Mouse (Mus musculus) gastrocnemius, adult 2 months (tissue): ENCODE measurements at regions not wholly inside any gene's neighbourhood (a gene's known extent, or its start where the extent isn't known, plus 50 kb on each side); places are given as distances from the start of the nearest gene placed in this dataset.

Source experiments
- DNase-seq: peaks from one replicate; pipeline ENCODE4 v3.0.0; 2022
- H3K27ac ChIP-seq: fragments of 200-600 bp; 2 replicates; pipeline ENCODE4 v1.8.1; 2022; ENCODE audit warnings: mild to moderate bottlenecking
- H3K4me3 ChIP-seq: fragments of 200-600 bp; 2 replicates; pipeline ENCODE4 v1.8.1; 2022; ENCODE audit warnings: mild to moderate bottlenecking, moderate library complexity
- CTCF ChIP-seq: fragments of 200-600 bp; IDR thresholded peaks from 2 replicates; pipeline ENCODE4 v1.8.1; 2022; ENCODE audit warnings: antibody characterized with exemption, mild to moderate bottlenecking, moderate library complexity
- intact Hi-C: fragments of 180-260 bp; cut with DNase I; formaldehyde crosslinking; loops from one replicate; pipeline ENCODE4 v1.15.1; 2025

DNA sequence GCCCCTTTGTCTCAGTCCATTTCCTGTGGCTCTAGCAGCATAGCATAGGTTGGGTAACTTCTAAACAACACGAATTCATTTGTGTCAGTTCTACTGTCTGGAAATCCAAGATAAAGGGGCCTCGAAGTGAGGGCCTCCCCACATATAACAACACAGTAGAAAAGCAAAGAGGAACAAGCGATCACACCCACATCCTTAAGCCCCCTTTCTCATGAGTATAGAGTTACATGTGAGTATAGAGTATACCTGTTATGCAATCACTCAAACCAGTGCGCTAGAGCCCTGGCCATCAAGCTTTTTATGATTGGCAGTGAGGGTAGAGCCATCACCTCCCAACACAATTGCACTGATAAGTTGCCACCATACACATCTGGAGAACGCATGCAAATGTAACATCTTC is 157.4 kb downstream of the Psat1 start:
- no peak for TF ChIP-seq CTCF
- H3K27ac ChIP-seq: no peak overlapping the region
- no peak for DNase-seq
- no peak overlapping the region for H3K4me3 ChIP-seq
- intact Hi-C loops: no loop called here

- intact Hi-C loops: no loop called here
- H3K4me3 ChIP-seq: no peak overlapping the region
- no peak overlapping the region for H3K27ac ChIP-seq
- DNase-seq: no peak
- no peak for TF ChIP-seq CTCF
These were observed 162.5 kb downstream of the Psat1 start for GRCm38 (mm10) chr19:15784644-15785043.

GRCm38 (mm10) chr19:15769651-15770050 is 177.5 kb downstream of the Psat1 start:
- H3K4me3 ChIP-seq: no peak overlapping the region
- no peak for TF ChIP-seq CTCF
- intact Hi-C loops: no loop called here
- H3K27ac ChIP-seq: no peak overlapping the region
- no peak for DNase-seq

DNA sequence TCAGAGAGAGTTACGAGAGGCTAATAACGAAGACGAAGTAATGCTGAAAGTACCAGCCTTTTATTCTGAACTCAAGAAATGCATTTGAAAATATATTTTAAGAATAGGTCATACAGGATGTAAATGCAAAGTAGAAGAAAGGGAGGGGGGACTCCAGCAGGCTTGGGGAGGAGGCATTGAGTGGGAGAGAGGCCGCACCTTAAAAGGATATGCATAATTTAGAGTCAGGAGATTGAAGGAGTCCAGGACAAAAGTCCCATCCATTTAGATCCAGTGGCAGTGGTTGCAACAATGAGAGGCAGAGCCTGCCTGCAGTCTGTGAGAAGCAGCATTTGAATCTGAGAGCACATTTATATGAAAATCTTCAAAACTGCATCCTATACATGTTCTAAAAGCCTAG is 186.1 kb downstream of the Psat1 start:
- no peak overlapping the region for H3K4me3 ChIP-seq
- intact Hi-C loops: no loop called here
- TF ChIP-seq CTCF: no peak
- H3K27ac ChIP-seq: no peak overlapping the region
- no peak for DNase-seq

GRCm38 (mm10) chr19:15745026-15745777 is 201.9 kb downstream of the Psat1 start:
- no peak for DNase-seq
- intact Hi-C loops: no loop called here

DNA sequence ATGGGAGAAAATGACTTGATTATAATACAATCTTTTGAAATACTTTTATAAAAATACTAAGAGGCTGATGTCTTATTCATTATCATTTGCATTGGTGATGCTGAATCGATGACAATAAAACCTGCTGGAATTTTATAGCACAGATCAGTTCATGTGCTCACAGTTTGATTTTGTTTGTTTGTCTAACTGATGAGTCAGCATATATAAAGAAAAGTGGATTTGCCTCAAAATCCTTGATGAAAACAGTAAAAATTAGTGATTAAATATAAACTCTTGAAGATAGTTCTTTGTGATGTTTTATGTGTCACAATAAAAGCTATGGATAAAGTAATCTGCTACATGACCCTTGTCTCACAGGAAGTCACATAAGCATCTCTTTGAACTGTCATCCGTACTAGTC is 210.9 kb downstream of the Psat1 start:
- no peak for DNase-seq
- Histone ChIP-seq H3K4me3 (no peak overlapping the region), H3K27ac (no peak overlapping the region)
- intact Hi-C loops: no loop called here
- TF ChIP-seq CTCF: no peak

More at GRCm38 (mm10) chr19:15745026-15745777, 201.9 kb downstream of the Psat1 start:
- Histone ChIP-seq H3K27ac (no peak overlapping the region), H3K4me3 (no peak overlapping the region)
- no peak for TF ChIP-seq CTCF

DNA sequence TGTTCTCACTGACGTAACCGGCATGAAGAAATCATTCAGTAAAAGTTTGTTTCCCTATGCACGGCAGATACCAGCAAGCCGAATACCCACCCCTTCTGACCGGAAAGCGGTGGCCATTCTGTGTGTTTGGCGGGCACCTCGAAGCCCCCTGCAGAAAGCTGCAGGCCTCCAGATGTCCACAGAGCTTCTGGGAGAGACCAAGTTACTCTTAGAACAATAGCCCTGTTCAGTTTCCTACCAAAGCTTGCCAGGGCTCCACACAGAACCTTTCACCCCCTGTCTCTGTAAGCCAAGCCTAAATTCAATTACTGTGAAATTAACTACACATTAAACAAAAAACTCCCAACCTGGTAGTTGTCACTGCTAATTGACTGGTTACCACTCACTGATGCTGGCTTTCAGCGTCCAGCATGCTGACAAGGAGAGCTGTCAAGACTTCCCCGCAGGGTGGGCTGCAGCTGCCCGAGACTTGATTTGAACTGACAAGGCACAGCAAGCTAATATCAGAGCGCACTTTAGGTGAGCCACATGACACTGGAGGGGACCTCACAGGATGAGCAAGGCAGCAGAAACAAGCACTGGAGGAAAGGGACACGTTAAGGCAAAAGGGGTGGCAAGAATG is 220.2 kb downstream of the Psat1 start:
- Histone ChIP-seq H3K27ac (no peak overlapping the region), H3K4me3 (no peak overlapping the region)
- TF ChIP-seq CTCF: no peak
- DNase-seq: no peak
- intact Hi-C loops: no loop called here

GRCm38 (mm10) chr19:15692379-15693023 is 254.6 kb downstream of the Psat1 start:
- no peak for TF ChIP-seq CTCF
- Histone ChIP-seq H3K27ac (no peak overlapping the region), H3K4me3 (no peak overlapping the region)
- intact Hi-C loops: no loop called here
- no peak for DNase-seq

- no peak for TF ChIP-seq CTCF
- DNase-seq: no peak
- Histone ChIP-seq H3K27ac (no peak overlapping the region), H3K4me3 (no peak overlapping the region)
- intact Hi-C loops: no loop called here
These were observed 277.1 kb downstream of the Psat1 start for GRCm38 (mm10) chr19:15669996-15670395.

DNA sequence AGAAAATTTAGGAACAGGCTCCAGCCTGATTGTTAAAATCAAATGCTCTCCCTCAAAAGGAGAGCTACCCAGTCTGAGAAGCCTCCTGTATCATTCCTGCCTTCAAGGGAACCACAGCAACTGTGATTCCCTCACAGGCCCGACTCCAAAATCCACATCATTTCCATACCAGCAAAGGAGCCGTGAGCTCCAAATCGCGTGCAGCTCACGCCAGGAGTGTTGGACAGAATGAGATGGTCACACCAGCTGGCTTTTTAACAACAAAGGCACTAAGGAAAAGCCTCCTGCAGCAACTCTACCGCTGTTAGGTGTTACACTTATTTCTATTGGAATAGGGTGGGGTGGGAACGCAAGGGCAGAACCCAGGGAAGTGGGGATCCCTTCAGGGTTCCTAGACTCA is 277.6 kb downstream of the Psat1 start:
- H3K27ac ChIP-seq: no peak overlapping the region
- intact Hi-C loops: no loop called here
- DNase-seq: no peak
- no peak for TF ChIP-seq CTCF
- no peak overlapping the region for H3K4me3 ChIP-seq

DNA sequence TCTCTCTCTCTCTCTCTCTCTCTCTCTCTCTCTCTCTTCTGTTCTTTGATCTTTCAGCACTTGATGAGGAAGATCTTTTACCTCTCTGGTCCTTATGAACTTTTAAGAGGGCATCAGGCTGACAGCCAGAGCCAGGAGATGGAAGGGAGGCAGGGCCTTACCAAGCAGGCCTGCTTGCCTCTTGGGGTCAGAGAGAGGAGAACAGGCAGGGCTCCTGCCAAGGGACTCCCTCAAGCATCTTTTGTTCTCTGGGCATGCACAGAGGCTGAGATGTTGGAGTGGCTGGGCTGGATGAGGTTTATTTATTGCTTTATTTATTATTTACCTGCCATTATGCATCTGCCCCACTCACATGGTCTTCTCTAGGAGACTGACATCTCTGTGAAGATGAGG is 278.5 kb downstream of the Psat1 start:
- no peak overlapping the region for H3K27ac ChIP-seq
- no peak for DNase-seq
- intact Hi-C loops: no loop called here
- no peak overlapping the region for H3K4me3 ChIP-seq
- no peak for TF ChIP-seq CTCF

DNA sequence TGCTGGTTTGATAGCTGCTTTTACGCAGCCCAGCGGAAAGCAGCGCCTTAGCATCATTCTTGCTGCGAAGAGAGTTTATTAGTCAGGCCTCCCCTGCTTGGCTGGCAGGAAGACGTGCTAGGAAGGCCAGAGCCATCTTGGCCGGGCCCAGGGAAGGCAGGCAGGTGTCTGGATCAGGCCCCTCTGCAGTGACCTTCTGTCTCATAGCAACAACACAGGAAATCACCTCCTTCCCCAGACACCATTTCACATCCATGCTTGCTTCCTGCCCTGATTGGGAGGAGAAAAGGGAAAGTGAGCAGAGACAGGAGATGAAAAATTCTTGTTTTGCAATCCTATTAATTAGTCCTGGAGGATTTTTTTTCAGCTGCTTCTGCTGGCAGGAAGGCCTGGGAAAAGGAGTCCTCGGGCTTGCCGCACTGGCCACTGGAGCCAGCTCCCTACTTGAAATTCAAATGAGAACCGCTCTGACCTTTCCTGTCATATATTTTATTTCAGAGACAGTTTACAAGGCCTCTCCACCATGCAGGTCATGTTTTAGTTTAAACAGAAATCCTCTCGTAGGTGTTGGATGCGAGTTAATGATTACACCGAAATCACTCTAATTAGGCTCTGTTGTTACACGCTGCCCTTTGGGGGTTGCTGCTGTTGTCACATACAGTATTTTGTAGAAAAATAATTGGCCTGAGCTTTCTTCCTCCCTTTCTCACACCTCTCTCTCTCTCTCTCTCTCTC is 279.1 kb downstream of the Psat1 start:
- intact Hi-C loops: no loop called here
- DNase-seq: peak; percentile 68
- peak overlapping the region; percentile 35; the same call in 1 of the 2 replicates for H3K27ac ChIP-seq
- no peak for TF ChIP-seq CTCF
- no peak overlapping the region for H3K4me3 ChIP-seq

GRCm38 (mm10) chr19:15663659-15664255 is 283.4 kb downstream of the Psat1 start:
- Histone ChIP-seq H3K4me3 (no peak overlapping the region), H3K27ac (no peak overlapping the region)
- intact Hi-C loops: no loop called here
- no peak for DNase-seq
- no peak for TF ChIP-seq CTCF
